10 mouse cellular contexts compared by ENCODE assay signal in genomic region chrX:56572465-56572864, GRCm38 (mm10). TPM values are rescaled to one million over a fixed set of nuclear protein-coding genes. Genes with fewer than 3 reads are reported as not detected.
DNase-seq lines count a peak whose midpoint lies in the region; ATAC-seq and TF ChIP-seq lines count a peak whose summit lies in the region.
"Had no signal": no experiment of that assay in that cellular context is flagged by ENCODE, and none has a peak within 500 bp of the region (broad histone marks: within the 10 kb centered on the region; RNA-seq: fewer than 3 reads in every experiment).

No protein-coding gene starts in this region.

- no peak for ATAC-seq in G1E (ENCODE audit: extremely low read depth, insufficient number of reproducible peaks, low FRiP score, poor library complexity, severe bottlenecking)
- ATAC-seq in erythroid progenitor cell, adult 5-6 weeks (replicated peaks; ENCODE audit: low FRiP score, poor library complexity, severe bottlenecking), result no peak

- peak; percentile 9 for DNase-seq in gastrocnemius, postnatal 14 days
- DNase-seq in gastrocnemius, postnatal 25 days, result no peak
- DNase-seq in 3T3-L1 (ENCODE audit: low read depth, low spot score) (peak; percentile 33), G1E (ENCODE audit: low spot score) (no peak)
- peak; percentile 46 for DNase-seq in induced T-regulatory cell, adult 2 months (ENCODE audit: low read depth)
- DNase-seq in retina, embryonic 14.5 days (ENCODE audit: low spot score), result peak; percentile 38
- no peak for DNase-seq in right cerebral cortex, adult 18-20 months

- intact Hi-C loops in gastrocnemius, postnatal 14 days (cut with DNase I; ENCODE audit: low total_unique reads), result no loop called here

- no peaks in the 10 kb centered on the region for H3K36me3 ChIP-seq in G1E (replicated peaks)

- no peaks in the 10 kb centered on the region for H3K9me3 ChIP-seq in G1E (replicated peaks)

- TF ChIP-seq CTCF in G1E (IDR thresholded peaks at IDR 0.05; ENCODE audit: low read depth, low read length), result peak; percentile 18; the same call in 1 of the 2 replicates

- H3K4me3 ChIP-seq in G1E (ENCODE audit: low read depth, low read length), result no peak overlapping the region

- H3K27me3 ChIP-seq in G1E (ENCODE audit: insufficient read depth, low read length), result 0 out of 2 replicates have a peak, but pooled peaks cover 3% of the 10 kb centered on the region

- no peaks in the 10 kb centered on the region for H3K4me1 ChIP-seq in G1E (ENCODE audit: insufficient read depth, low read depth, low read length)

RNA-seq across cellular contexts. Expression of gene Gm648, which starts 23.1 kb away (rescaled TPM):
- total RNA-seq in gastrocnemius, postnatal 14 days (2021), result not detected
- not detected for total RNA-seq in gastrocnemius, postnatal 25 days (2021)
- total RNA-seq in G1E (2014; fragmentation: Nextera tagmentation) (not detected in 2 replicates), G1E (2017) (not detected in 2 replicates)
- not detected in 2 replicates for polyA plus RNA-seq in G1E (2012)
- total RNA-seq in erythroid progenitor cell, adult 5-6 weeks (2015; ENCODE audit: low replicate concordance), result not detected in 2 replicates
- not detected in 2 replicates for total RNA-seq in erythroid progenitor cell, adult 5-6 weeks (2017; ENCODE audit: low replicate concordance)
- polyA plus RNA-seq: embryonic facial prominence, embryonic 14.5 days had no signal

RNA-seq across cellular contexts. Expression of gene Mmgt1, which starts 25.4 kb away (rescaled TPM):
- total RNA-seq in gastrocnemius, postnatal 14 days (2021), result 10 to 100 TPM; 16.7 to 17.4 TPM
- 10 to 100 TPM; 22.2 to 24.3 TPM for total RNA-seq in gastrocnemius, postnatal 25 days (2021)
- 24.4 and 26.4 TPM in 2 replicates for total RNA-seq in G1E (2014; fragmentation: Nextera tagmentation)
- total RNA-seq in G1E (2017), result 18.9 and 20.7 TPM in 2 replicates
- 0.36 and 0.78 TPM in 2 replicates for polyA plus RNA-seq in G1E (2012)
- 8.4 and 11.9 TPM in 2 replicates for total RNA-seq in erythroid progenitor cell, adult 5-6 weeks (2015; ENCODE audit: low replicate concordance)
- total RNA-seq in erythroid progenitor cell, adult 5-6 weeks (2017; ENCODE audit: low replicate concordance), result 6.3 and 7.6 TPM in 2 replicates

RNA-seq across cellular contexts. Expression of gene Slc9a6, which starts 37.1 kb away (rescaled TPM):
- 10 to 100 TPM; 14.9 to 19.7 TPM for total RNA-seq in gastrocnemius, postnatal 14 days (2021)
- total RNA-seq in gastrocnemius, postnatal 25 days (2021), result 10 to 100 TPM; 23.4 to 25.3 TPM
- total RNA-seq in G1E (2014; fragmentation: Nextera tagmentation) (13.9 and 15.0 TPM in 2 replicates), G1E (2017) (9.0 and 10.5 TPM in 2 replicates)
- 11.0 and 15.7 TPM in 2 replicates for polyA plus RNA-seq in G1E (2012)
- 2.5 and 4.2 TPM in 2 replicates for total RNA-seq in erythroid progenitor cell, adult 5-6 weeks (2015; ENCODE audit: low replicate concordance)
- 3.3 and 5.3 TPM in 2 replicates for total RNA-seq in erythroid progenitor cell, adult 5-6 weeks (2017; ENCODE audit: low replicate concordance)

RNA-seq across cellular contexts. Expression of gene Gm10477, which starts 47.9 kb away (rescaled TPM):
- total RNA-seq in gastrocnemius, postnatal 14 days (2021), result not detected
- total RNA-seq in gastrocnemius, postnatal 25 days (2021), result not detected
- total RNA-seq in G1E (2014; fragmentation: Nextera tagmentation) (not detected in 2 replicates), G1E (2017) (not detected in 2 replicates)
- not detected in 2 replicates for polyA plus RNA-seq in G1E (2012)
- not detected in 2 replicates for total RNA-seq in erythroid progenitor cell, adult 5-6 weeks (2015; ENCODE audit: low replicate concordance)
- total RNA-seq in erythroid progenitor cell, adult 5-6 weeks (2017; ENCODE audit: low replicate concordance), result not detected in 2 replicates
- polyA plus RNA-seq: embryonic facial prominence, embryonic 14.5 days; limb, embryonic 14.5 days had no signal

Comparison
In these comparisons a context has a peak if more than half of its experiments do, and no peak if none do; other contexts are left out.
1. DNase-seq: peak in gastrocnemius, postnatal 14 days (single experiment), 3T3-L1 (single experiment), induced T-regulatory cell, adult 2 months (single experiment) and retina, embryonic 14.5 days (single experiment); none in gastrocnemius, postnatal 25 days (single experiment), G1E (single experiment) and right cerebral cortex, adult 18-20 months (single experiment).